Mouse (Mus musculus): ENCODE data around the gene Oaf.
A peak's percentile ranks its signal among the peaks of the same experiment; 100 is the strongest.

Oaf gene

GRCm38 (mm10) chr9:43239712-43240593, at the start of gene Oaf:
Oaf (minus strand) TSS chr9:43239911.
- peak; percentile 80 to 90 for DNase-seq (ENCODE audit: low spot score in 2 of 2)

GRCm38 (mm10) chr9:43286870-43287269, 47.2 kb upstream of the Oaf start:
- peak in 1 of 2 experiments; percentile 65 for DNase-seq (ENCODE audit: low spot score in 2 of 2)

- DNase-seq (ENCODE audit: low spot score in 2 of 2), result peak in 1 of 2 experiments; percentile 58
These were observed 45.6 kb upstream of the Oaf start for GRCm38 (mm10) chr9:43285281-43285680.

GRCm38 (mm10) chr9:43284284-43284683, 44.6 kb upstream of the Oaf start:
- DNase-seq (ENCODE audit: low spot score in 2 of 2), result peak; percentile 73 to 79

GRCm38 (mm10) chr9:43273735-43274134, 34.0 kb upstream of the Oaf start:
- DNase-seq (ENCODE audit: low spot score in 2 of 2), result no peak

- no peak for DNase-seq (ENCODE audit: low spot score in 2 of 2)
These were observed 32.2 kb upstream of the Oaf start for GRCm38 (mm10) chr9:43271761-43272518.

GRCm38 (mm10) chr9:43270723-43271252, 31.1 kb upstream of the Oaf start:
- DNase-seq (ENCODE audit: low spot score in 2 of 2), result no peak

- no peak for DNase-seq (ENCODE audit: low spot score in 2 of 2)
These were observed 29.5 kb upstream of the Oaf start for GRCm38 (mm10) chr9:43269166-43269565.

GRCm38 (mm10) chr9:43267357-43267756, 27.6 kb upstream of the Oaf start:
- DNase-seq (ENCODE audit: low spot score in 2 of 2), result no peak

- DNase-seq (ENCODE audit: low spot score in 2 of 2), result no peak
These were observed 25.5 kb upstream of the Oaf start for GRCm38 (mm10) chr9:43265194-43265593.

- peak in 1 of 2 experiments; percentile 45 for DNase-seq (ENCODE audit: low spot score in 2 of 2)
These were observed 24.3 kb upstream of the Oaf start for GRCm38 (mm10) chr9:43263946-43264451.

GRCm38 (mm10) chr9:43262811-43263550, 23.3 kb upstream of the Oaf start:
- DNase-seq (ENCODE audit: low spot score in 2 of 2), result no peak

- no peak for DNase-seq (ENCODE audit: low spot score in 2 of 2)
These were observed 22.7 kb upstream of the Oaf start for GRCm38 (mm10) chr9:43262390-43262789.

GRCm38 (mm10) chr9:43261941-43262340, 22.2 kb upstream of the Oaf start:
- DNase-seq (ENCODE audit: low spot score in 2 of 2), result no peak

- DNase-seq (ENCODE audit: low spot score in 2 of 2), result no peak
These were observed 21.6 kb upstream of the Oaf start for GRCm38 (mm10) chr9:43261124-43261907.

- no peak for DNase-seq (ENCODE audit: low spot score in 2 of 2)
These were observed 20.9 kb upstream of the Oaf start for GRCm38 (mm10) chr9:43260661-43261060.

- DNase-seq (ENCODE audit: low spot score in 2 of 2), result no peak
These were observed 13.6 kb upstream of the Oaf start for GRCm38 (mm10) chr9:43253271-43253681.

GRCm38 (mm10) chr9:43252790-43253189, 13.1 kb upstream of the Oaf start:
- no peak for DNase-seq (ENCODE audit: low spot score in 2 of 2)

GRCm38 (mm10) chr9:43251786-43252185, 12.1 kb upstream of the Oaf start:
- no peak for DNase-seq (ENCODE audit: low spot score in 2 of 2)

- no peak for DNase-seq (ENCODE audit: low spot score in 2 of 2)
These were observed 7.0 kb upstream of the Oaf start for GRCm38 (mm10) chr9:43246738-43247180.

All from urinary bladder, postnatal 36 days (tissue).